ENCODE assay signal across 8 mouse cellular contexts in genomic region chr8:70866001-70866520, GRCm38 (mm10). TPM values are rescaled to one million over a fixed set of nuclear protein-coding genes. Genes with fewer than 3 reads are reported as not detected.
DNase-seq lines count a peak whose midpoint lies in the region; ATAC-seq and TF ChIP-seq lines count a peak whose summit lies in the region.

No protein-coding gene starts in this region.

- H3K4me3 ChIP-seq in kidney, embryonic 16.5 days (ENCODE audit: low read length) = peak overlapping the region; percentile 64
- H3K4me3 ChIP-seq in cortical plate, adult 2 months (ENCODE audit: insufficient read depth, low read length) = peak overlapping the region; percentile 43
- H3K4me3 ChIP-seq in hindbrain, embryonic 16.5 days (ENCODE audit: low read length) = peak overlapping the region; percentile 46
- H3K4me3 ChIP-seq in midbrain, embryonic 15.5 days = peak overlapping the region; percentile 56

- peak overlapping the region; percentile 60 for H3K9ac ChIP-seq in kidney, embryonic 16.5 days (replicated peaks; ENCODE audit: low read length)
- peak overlapping the region; percentile 57 for H3K9ac ChIP-seq in hindbrain, embryonic 16.5 days (ENCODE audit: low read depth, low read length)
- peak overlapping the region; percentile 37 for H3K9ac ChIP-seq in midbrain, embryonic 15.5 days

- H3K36me3 ChIP-seq in kidney, embryonic 16.5 days (ENCODE audit: insufficient read depth, low read length) = no peaks in the 10 kb centered on the region
- 0 out of 2 replicates have a peak, but pooled peaks cover 2% of the 10 kb centered on the region for H3K36me3 ChIP-seq in hindbrain, embryonic 16.5 days (ENCODE audit: control insufficient read depth, insufficient read depth, low read length)
- H3K36me3 ChIP-seq in midbrain, embryonic 15.5 days (replicated peaks) = no peaks in the 10 kb centered on the region

- H3K27me3 ChIP-seq in kidney, embryonic 16.5 days (ENCODE audit: insufficient read depth, low read length) = peaks cover 36% of the 10 kb centered on the region
- no peaks in the 10 kb centered on the region for H3K27me3 ChIP-seq in hindbrain, embryonic 16.5 days (replicated peaks; ENCODE audit: control insufficient read depth, insufficient read depth, low read length)
- H3K27me3 ChIP-seq in midbrain, embryonic 15.5 days (replicated peaks) = no peaks in the 10 kb centered on the region

- peak; percentile 7 for ATAC-seq in kidney, embryonic 16.5 days (ENCODE audit: low FRiP score, low TSS enrichment)
- ATAC-seq in hindbrain, embryonic 16.5 days = peak; percentile 7
- peak; percentile 15 for ATAC-seq in midbrain, embryonic 15.5 days (replicated peaks)

- TF ChIP-seq POLR2A in cortical plate, adult 2 months (IDR thresholded peaks at IDR 0.05; ENCODE audit: extremely low read depth, insufficient read depth, low read length) = no peak

- H3K27ac ChIP-seq in kidney, embryonic 16.5 days (ENCODE audit: low read length) = peak overlapping the region; percentile 85
- no peak overlapping the region for H3K27ac ChIP-seq in cortical plate, adult 2 months (ENCODE audit: insufficient read depth, low read length)
- H3K27ac ChIP-seq in hindbrain, embryonic 16.5 days (ENCODE audit: low read depth, low read length) = peak overlapping the region; percentile 80
- peak overlapping the region; percentile 95 for H3K27ac ChIP-seq in midbrain, embryonic 15.5 days

- H3K9me3 ChIP-seq in kidney, embryonic 16.5 days (ENCODE audit: low read length) = no peaks in the 10 kb centered on the region
- H3K9me3 ChIP-seq in hindbrain, embryonic 16.5 days (ENCODE audit: control insufficient read depth, low read length) = no peaks in the 10 kb centered on the region
- H3K9me3 ChIP-seq in midbrain, embryonic 15.5 days = no peaks in the 10 kb centered on the region

- TF ChIP-seq CTCF in cortical plate, adult 2 months (IDR thresholded peaks at IDR 0.05; ENCODE audit: extremely low read depth, insufficient read depth, low read length) = no peak

- H3K4me1 ChIP-seq in kidney, embryonic 16.5 days (ENCODE audit: insufficient read depth, low read length) = peaks cover 53% of the 10 kb centered on the region
- no peaks in the 10 kb centered on the region; the same call in 1 of the 2 replicates for H3K4me1 ChIP-seq in cortical plate, adult 2 months (ENCODE audit: control insufficient read depth, insufficient read depth, low read length)
- H3K4me1 ChIP-seq in hindbrain, embryonic 16.5 days (ENCODE audit: control insufficient read depth, insufficient read depth, low read depth, low read length) = peaks cover 45% of the 10 kb centered on the region
- peaks cover 75% of the 10 kb centered on the region for H3K4me1 ChIP-seq in midbrain, embryonic 15.5 days

- H3K4me2 ChIP-seq in kidney, embryonic 16.5 days (replicated peaks; ENCODE audit: low read depth, low read length) = peak overlapping the region; percentile 80
- H3K4me2 ChIP-seq in hindbrain, embryonic 16.5 days (ENCODE audit: low read length) = peak overlapping the region; percentile 86
- peak overlapping the region; percentile 95 for H3K4me2 ChIP-seq in midbrain, embryonic 15.5 days

- DNase-seq in kidney, adult 8-10 months = no peak
- no peak for DNase-seq in left cerebral cortex, adult 9 months (ENCODE audit: low spot score in 2 of 2)
- DNase-seq in thymus, postnatal 14 days = no peak
- no peak for DNase-seq in ovary, postnatal 10 days (ENCODE audit: low spot score)

- WGBS in kidney, embryonic 16.5 days = 7% methylated on average over 12 of the region's 12 CpGs
- WGBS in hindbrain, embryonic 16.5 days = 5% methylated on average over 12 of the region's 12 CpGs
- WGBS in midbrain, embryonic 15.5 days = 4% methylated on average over 12 of the region's 12 CpGs

RNA-seq across cellular contexts. Expression of gene Kcnn1, which starts 3.0 kb away (rescaled TPM):
- polyA plus RNA-seq in kidney, embryonic 16.5 days (2015; fragmentation: Nextera tagmentation; extraction: Ambion mirVana) = 2.9 and 4.9 TPM in 2 replicates
- polyA plus RNA-seq in cortical plate, adult 2 months (2012; rRNA removed) = 30.2 and 36.0 TPM in 2 replicates
- 16.3 and 18.5 TPM in 2 replicates for polyA plus RNA-seq in hindbrain, embryonic 16.5 days (2015; fragmentation: Nextera tagmentation; extraction: Ambion mirVana)
- polyA plus RNA-seq in midbrain, embryonic 15.5 days (2015; fragmentation: Nextera tagmentation; extraction: Ambion mirVana) = 19.0 and 20.6 TPM in 2 replicates

RNA-seq across cellular contexts. Expression of gene Ccdc124, which starts 7.7 kb away (rescaled TPM):
- 114 and 119 TPM in 2 replicates for polyA plus RNA-seq in kidney, embryonic 16.5 days (2015; fragmentation: Nextera tagmentation; extraction: Ambion mirVana)
- 176 and 182 TPM in 2 replicates for polyA plus RNA-seq in cortical plate, adult 2 months (2012; rRNA removed)
- 168 and 190 TPM in 2 replicates for polyA plus RNA-seq in hindbrain, embryonic 16.5 days (2015; fragmentation: Nextera tagmentation; extraction: Ambion mirVana)
- polyA plus RNA-seq in midbrain, embryonic 15.5 days (2015; fragmentation: Nextera tagmentation; extraction: Ambion mirVana) = 173 and 180 TPM in 2 replicates

RNA-seq across cellular contexts. Expression of gene Slc5a5, which starts 26.5 kb away (rescaled TPM):
- polyA plus RNA-seq in kidney, embryonic 16.5 days (2015; fragmentation: Nextera tagmentation; extraction: Ambion mirVana) = 0.22 and 0.28 TPM in 2 replicates
- polyA plus RNA-seq in cortical plate, adult 2 months (2012; rRNA removed) = 15.9 and 16.0 TPM in 2 replicates
- 2.4 and 3.1 TPM in 2 replicates for polyA plus RNA-seq in hindbrain, embryonic 16.5 days (2015; fragmentation: Nextera tagmentation; extraction: Ambion mirVana)
- polyA plus RNA-seq in midbrain, embryonic 15.5 days (2015; fragmentation: Nextera tagmentation; extraction: Ambion mirVana) = 1.9 and 2.0 TPM in 2 replicates

RNA-seq across cellular contexts. Expression of gene Arrdc2, which starts 26.5 kb away (rescaled TPM):
- polyA plus RNA-seq in kidney, embryonic 16.5 days (2015; fragmentation: Nextera tagmentation; extraction: Ambion mirVana) = 6.7 and 7.0 TPM in 2 replicates
- polyA plus RNA-seq in cortical plate, adult 2 months (2012; rRNA removed) = 31.4 and 35.1 TPM in 2 replicates
- 6.8 and 7.9 TPM in 2 replicates for polyA plus RNA-seq in hindbrain, embryonic 16.5 days (2015; fragmentation: Nextera tagmentation; extraction: Ambion mirVana)
- polyA plus RNA-seq in midbrain, embryonic 15.5 days (2015; fragmentation: Nextera tagmentation; extraction: Ambion mirVana) = 8.1 and 8.6 TPM in 2 replicates

RNA-seq across cellular contexts. Expression of gene Rpl18a, which starts 31.2 kb away (rescaled TPM):
- polyA plus RNA-seq in kidney, embryonic 16.5 days (2015; fragmentation: Nextera tagmentation; extraction: Ambion mirVana) = 4,081 and 4,203 TPM in 2 replicates
- 1,503 and 1,518 TPM in 2 replicates for polyA plus RNA-seq in cortical plate, adult 2 months (2012; rRNA removed)
- polyA plus RNA-seq in hindbrain, embryonic 16.5 days (2015; fragmentation: Nextera tagmentation; extraction: Ambion mirVana) = 1,821 and 2,018 TPM in 2 replicates
- polyA plus RNA-seq in midbrain, embryonic 15.5 days (2015; fragmentation: Nextera tagmentation; extraction: Ambion mirVana) = 2,076 and 2,093 TPM in 2 replicates
